Mouse (Mus musculus) forebrain, embryonic 10.5 days (tissue): ENCODE data around the gene Tmprss4. TPM values are rescaled to one million over a fixed set of nuclear protein-coding genes. Genes with fewer than 3 reads are reported as not detected.

Experiments used
- DNase-seq: peaks from one replicate; pipeline ENCODE4 v3.0.0-alpha.2; 2017; ENCODE audit warnings: low spot score; ENCODE audit errors: extremely low spot score
- H3K27ac ChIP-seq: fragments of 300-500 bp; sonication (generic); 2 replicates; pipeline ENCODE4 v1.5.1; 2016; ENCODE audit warnings: mild to moderate bottlenecking
- H3K27me3 ChIP-seq: fragments of 300-500 bp; sonication (generic); 2 replicates; pipeline ENCODE4 v1.6.1; 2016; ENCODE audit warnings: mild to moderate bottlenecking; ENCODE audit not compliant: poor library complexity, severe bottlenecking
- H3K36me3 ChIP-seq: fragments of 300-500 bp; sonication (generic); replicated peaks from 2 replicates; pipeline ENCODE4 v1.6.1; 2016; ENCODE audit warnings: mild to moderate bottlenecking, moderate library complexity
- H3K4me1 ChIP-seq: fragments of 300-500 bp; sonication (generic); 2 replicates; pipeline ENCODE4 v1.6.1; 2016
- H3K4me3 ChIP-seq: fragments of 300-500 bp; sonication (generic); 2 replicates; pipeline ENCODE4 v1.5.1; 2016; ENCODE audit warnings: mild to moderate bottlenecking, moderate library complexity
- H3K9me3 ChIP-seq: fragments of 300-500 bp; sonication (generic); 2 replicates; pipeline ENCODE4 v1.6.1; 2016; ENCODE audit warnings: mild to moderate bottlenecking, moderate library complexity
- WGBS: fragments of 180-500 bp; shearing (Covaris S2); methylation state at CpG from one replicate; pipeline ENCODE4 v1.1.7; 2016; 5-methylcytosine and 5-hydroxymethylcytosine counted together
- polyA plus RNA-seq: library from polyadenylated mRNA; unstranded; fragments of >200 nt; fragmentation: Nextera tagmentation; extraction: Ambion mirVana; gene quantifications from 2 replicates; pipeline ENCODE4 v1.2.1, GENCODE M21; 2016

Gene Tmprss4
- polyA plus RNA-seq, 1 experiment from 2014 or later = 0.19 TPM

GRCm38 (mm10) chr9:45219644-45220043, 15.8 kb upstream of the Tmprss4 start:
- DNase-seq = no peak
- 87% methylated on average over 3 of the region's 3 CpGs for WGBS
- no peak overlapping the region for H3K27ac ChIP-seq

GRCm38 (mm10) chr9:45215526-45216179, 11.8 kb upstream of the Tmprss4 start:
- WGBS = 82% methylated on average over 11 of the region's 11 CpGs
- Histone ChIP-seq H3K27me3 (no peaks in the 10 kb centered on the region), H3K4me3 (no peak overlapping the region), H3K4me1 (peaks cover 4% of the 10 kb centered on the region; the same call in 1 of the 2 replicates), H3K9me3 (no peaks in the 10 kb centered on the region), H3K27ac (no peak overlapping the region), H3K36me3 (no peaks in the 10 kb centered on the region)
- DNase-seq = no peak

More at GRCm38 (mm10) chr9:45219644-45220043, 15.8 kb upstream of the Tmprss4 start:
- H3K9me3 ChIP-seq = no peaks in the 10 kb centered on the region
- no peaks in the 10 kb centered on the region for H3K27me3 ChIP-seq
- no peak overlapping the region for H3K4me3 ChIP-seq
- no peaks in the 10 kb centered on the region for H3K36me3 ChIP-seq
- H3K4me1 ChIP-seq = no peaks in the 10 kb centered on the region

- 81% methylated on average over 6 of the region's 6 CpGs for WGBS
- no peaks in the 10 kb centered on the region for H3K27me3 ChIP-seq
- H3K4me1 ChIP-seq = peaks cover 4% of the 10 kb centered on the region; the same call in 1 of the 2 replicates
- no peaks in the 10 kb centered on the region for H3K36me3 ChIP-seq
- no peak overlapping the region for H3K4me3 ChIP-seq
- H3K27ac ChIP-seq = no peak overlapping the region
- no peak for DNase-seq
- no peaks in the 10 kb centered on the region for H3K9me3 ChIP-seq
Observed at GRCm38 (mm10) chr9:45212001-45212400, 8.1 kb upstream of the Tmprss4 start.

GRCm38 (mm10) chr9:45207015-45207743, 3.3 kb upstream of the Tmprss4 start:
- H3K27ac ChIP-seq = no peak overlapping the region
- H3K36me3 ChIP-seq = no peaks in the 10 kb centered on the region
- 87% methylated on average over 7 of the region's 7 CpGs for WGBS
- no peak for DNase-seq
- no peaks in the 10 kb centered on the region for H3K9me3 ChIP-seq
- no peaks in the 10 kb centered on the region for H3K27me3 ChIP-seq
- H3K4me1 ChIP-seq = peaks cover 8% of the 10 kb centered on the region
- H3K4me3 ChIP-seq = no peak overlapping the region

- H3K4me1 ChIP-seq = peaks cover 5% of the 10 kb centered on the region
- DNase-seq = no peak
- no peaks in the 10 kb centered on the region for H3K9me3 ChIP-seq
- no peaks in the 10 kb centered on the region for H3K36me3 ChIP-seq
- H3K4me3 ChIP-seq = no peak overlapping the region
- no peak overlapping the region for H3K27ac ChIP-seq
- WGBS = 76% methylated on average over 4 of the region's 4 CpGs
- no peaks in the 10 kb centered on the region for H3K27me3 ChIP-seq
Observed at GRCm38 (mm10) chr9:45206121-45206520, 2.2 kb upstream of the Tmprss4 start.

GRCm38 (mm10) chr9:45205143-45205542, 1.3 kb upstream of the Tmprss4 start:
- WGBS = 85% methylated on average over 5 of the region's 5 CpGs
- Histone ChIP-seq H3K27ac (no peak overlapping the region), H3K27me3 (no peaks in the 10 kb centered on the region), H3K4me3 (no peak overlapping the region), H3K36me3 (no peaks in the 10 kb centered on the region), H3K4me1 (peaks cover 5% of the 10 kb centered on the region), H3K9me3 (no peaks in the 10 kb centered on the region)
- DNase-seq = no peak

DNA sequence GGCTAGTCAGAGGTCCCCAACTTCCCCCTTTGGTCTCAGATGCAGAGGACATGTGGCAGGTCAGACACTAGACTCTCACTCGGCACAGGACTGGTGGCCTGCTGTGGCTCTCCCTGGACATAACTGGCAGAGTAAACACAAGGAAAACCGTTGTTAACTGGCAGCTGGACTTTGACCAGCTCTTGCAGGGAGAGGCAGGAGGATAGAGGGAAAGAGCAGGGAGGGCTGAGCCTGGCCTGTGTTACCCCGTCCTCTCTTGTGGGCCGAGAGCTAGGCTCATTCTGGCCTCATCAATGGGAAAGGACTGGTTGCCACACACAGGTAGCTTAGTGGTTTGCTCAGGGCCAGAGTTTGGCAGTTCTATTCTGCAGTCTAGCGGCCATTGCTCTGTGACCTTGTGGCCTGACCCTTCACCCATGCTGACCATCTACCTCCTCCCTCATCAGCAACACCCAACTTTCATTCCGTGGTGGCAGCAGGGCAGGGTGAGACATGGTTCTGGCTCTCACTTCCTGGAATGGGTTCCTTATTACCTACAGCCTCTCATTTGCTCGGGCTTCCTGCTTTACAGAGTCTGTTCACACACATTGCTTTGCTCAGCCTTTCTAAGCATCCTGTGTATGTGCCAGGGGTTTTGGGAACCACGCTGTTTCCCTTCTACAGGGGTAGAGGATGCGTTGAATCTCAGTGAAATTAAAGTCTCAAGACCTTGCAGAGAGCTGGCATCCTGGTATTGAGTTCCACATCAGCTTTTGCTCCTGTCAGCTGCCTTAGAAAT, 1.7 kb downstream of the Tmprss4 start:
- Histone ChIP-seq H3K4me3 (no peak overlapping the region), H3K27ac (no peak overlapping the region), H3K36me3 (no peaks in the 10 kb centered on the region), H3K27me3 (no peaks in the 10 kb centered on the region), H3K9me3 (no peaks in the 10 kb centered on the region), H3K4me1 (peaks cover 5% of the 10 kb centered on the region)
- 78% methylated on average over 9 of the region's 9 CpGs for WGBS
- DNase-seq = no peak

GRCm38 (mm10) chr9:45201319-45201947, 2.5 kb downstream of the Tmprss4 start:
- Histone ChIP-seq H3K27me3 (no peaks in the 10 kb centered on the region), H3K4me1 (peaks cover 5% of the 10 kb centered on the region), H3K9me3 (no peaks in the 10 kb centered on the region), H3K4me3 (no peak overlapping the region), H3K36me3 (no peaks in the 10 kb centered on the region), H3K27ac (no peak overlapping the region)
- no peak for DNase-seq
- 88% methylated on average over 5 of the region's 5 CpGs for WGBS

- Histone ChIP-seq H3K36me3 (no peaks in the 10 kb centered on the region), H3K4me3 (no peak overlapping the region), H3K27me3 (no peaks in the 10 kb centered on the region), H3K27ac (no peak overlapping the region), H3K9me3 (no peaks in the 10 kb centered on the region), H3K4me1 (peaks cover 5% of the 10 kb centered on the region; the same call in 1 of the 2 replicates)
- DNase-seq = no peak
- 90% methylated on average over 5 of the region's 5 CpGs for WGBS
Observed at GRCm38 (mm10) chr9:45197549-45197948, 6.3 kb downstream of the Tmprss4 start.

DNA sequence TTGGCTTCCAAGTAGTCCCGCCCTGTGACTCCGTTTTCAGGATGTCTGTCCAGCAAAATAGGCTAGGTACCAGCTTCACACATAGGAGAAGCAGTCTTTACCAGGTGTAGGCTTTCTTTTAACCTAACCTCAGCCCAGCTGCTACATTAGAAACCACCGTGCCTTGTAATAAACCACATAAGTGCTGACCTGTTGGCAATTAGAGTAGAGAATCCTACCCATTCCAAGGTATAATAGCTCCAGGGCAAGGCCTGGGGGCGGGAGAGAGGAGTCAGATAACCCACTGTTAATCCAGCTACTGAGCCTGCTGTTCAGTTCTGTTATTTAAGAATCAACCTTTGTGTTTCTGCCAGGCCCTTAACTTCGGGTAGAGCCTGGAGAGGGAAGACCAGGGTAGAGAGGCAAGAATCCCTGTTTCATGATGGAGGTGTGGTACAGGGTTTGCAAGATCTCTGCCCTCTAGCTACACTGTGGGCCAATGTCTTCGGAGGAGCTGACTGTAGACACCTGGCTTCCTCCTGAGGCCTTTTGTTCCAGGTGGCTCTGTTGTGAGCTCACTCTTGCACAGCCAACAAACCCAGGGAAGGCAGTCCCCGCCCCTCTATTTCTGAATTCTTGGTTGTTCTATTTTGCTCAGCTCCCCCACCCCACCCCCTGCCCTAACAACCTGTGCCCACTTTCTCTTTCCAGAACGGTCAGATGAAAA, 7.6 kb downstream of the Tmprss4 start:
- no peak overlapping the region for H3K4me3 ChIP-seq
- H3K36me3 ChIP-seq = no peaks in the 10 kb centered on the region
- no peaks in the 10 kb centered on the region for H3K9me3 ChIP-seq
- H3K27ac ChIP-seq = 0 out of 2 replicates have a peak overlapping the region, but pooled peaks have one; percentile 12
- 75% methylated on average over 8 of the region's 8 CpGs for WGBS
- no peak for DNase-seq
- no peaks in the 10 kb centered on the region for H3K27me3 ChIP-seq
- peaks cover 5% of the 10 kb centered on the region; the same call in 1 of the 2 replicates for H3K4me1 ChIP-seq

DNA sequence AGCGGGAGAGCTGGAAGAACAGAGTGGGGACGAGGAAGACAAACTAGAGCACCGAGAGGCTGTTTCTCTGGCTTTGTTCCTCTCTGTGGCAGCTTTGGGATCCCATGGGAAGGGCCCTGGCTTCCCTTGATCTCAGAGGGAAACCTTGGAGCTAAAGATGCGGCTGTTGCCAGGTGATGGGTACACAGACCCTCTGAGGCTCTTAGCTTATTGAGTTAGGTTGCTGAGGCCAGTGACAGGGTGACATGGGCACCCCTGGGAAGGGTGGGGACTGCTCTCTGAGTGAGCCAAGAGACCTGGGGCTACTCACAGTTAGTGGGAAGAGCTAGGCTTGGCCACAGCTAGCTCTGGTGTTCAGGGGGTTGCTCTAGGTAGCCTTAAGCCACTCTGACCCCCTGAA, 8.4 kb downstream of the Tmprss4 start:
- Histone ChIP-seq H3K4me1 (peaks cover 5% of the 10 kb centered on the region; the same call in 1 of the 2 replicates), H3K27me3 (no peaks in the 10 kb centered on the region), H3K27ac (0 out of 2 replicates have a peak overlapping the region, but pooled peaks have one; percentile 12), H3K4me3 (no peak overlapping the region), H3K9me3 (no peaks in the 10 kb centered on the region), H3K36me3 (no peaks in the 10 kb centered on the region)
- 78% methylated on average over 4 of the region's 4 CpGs for WGBS
- no peak for DNase-seq

DNA sequence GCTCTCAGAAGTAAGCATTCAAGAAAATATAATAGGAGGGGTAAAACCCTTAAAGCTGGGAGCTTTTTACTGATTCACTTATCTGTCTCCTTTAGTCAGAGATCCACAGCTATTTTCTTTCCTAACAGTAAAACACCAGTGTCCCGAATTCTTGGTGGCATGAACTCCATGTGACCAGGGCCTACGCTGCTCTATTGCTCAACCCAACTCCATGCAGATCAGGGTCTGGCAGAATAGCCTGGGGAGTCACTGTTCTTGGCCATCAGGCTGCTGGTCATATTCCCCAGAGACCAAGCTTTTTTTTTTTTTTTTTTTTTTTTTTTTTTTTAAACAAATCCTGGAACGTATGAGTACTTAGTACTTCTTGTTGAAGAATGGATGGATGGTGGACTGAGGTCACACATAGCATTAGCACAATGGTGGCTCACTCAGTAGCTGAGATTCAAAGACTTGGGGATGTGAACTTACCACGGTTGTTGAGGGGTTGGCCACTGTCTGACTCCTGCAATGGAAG, 14.2 kb downstream of the Tmprss4 start:
- H3K4me3 ChIP-seq = no peak overlapping the region
- H3K9me3 ChIP-seq = no peaks in the 10 kb centered on the region
- no peak overlapping the region for H3K27ac ChIP-seq
- 86% methylated on average over 4 of the region's 4 CpGs for WGBS
- no peaks in the 10 kb centered on the region for H3K4me1 ChIP-seq
- no peaks in the 10 kb centered on the region for H3K36me3 ChIP-seq
- no peaks in the 10 kb centered on the region for H3K27me3 ChIP-seq
- DNase-seq = no peak
